Mouse (Mus musculus): ENCODE results near the gene Eif4e.

Eif4e gene

DNA sequence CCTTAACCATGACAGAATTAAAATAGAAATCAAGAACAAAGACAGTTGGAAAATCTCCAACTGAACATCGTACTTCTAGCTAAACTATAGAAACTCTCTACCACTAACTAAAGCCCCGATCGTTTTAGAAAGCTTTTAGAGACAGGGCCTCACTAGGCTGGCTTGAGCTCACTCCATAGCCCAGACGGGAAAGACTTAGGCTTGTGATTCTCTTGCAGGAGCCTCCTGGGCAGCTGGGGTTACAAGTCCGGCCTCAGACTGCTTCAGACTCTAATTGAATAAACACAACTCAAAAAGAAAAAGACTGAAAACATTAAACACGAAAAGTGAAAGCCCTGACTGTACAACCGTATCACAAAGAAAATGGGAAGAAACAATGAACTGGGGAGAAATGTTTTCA lies 60.2 kb downstream of the Eif4e start:
- no peak for DNase-seq (ENCODE audit: low spot score)

DNA sequence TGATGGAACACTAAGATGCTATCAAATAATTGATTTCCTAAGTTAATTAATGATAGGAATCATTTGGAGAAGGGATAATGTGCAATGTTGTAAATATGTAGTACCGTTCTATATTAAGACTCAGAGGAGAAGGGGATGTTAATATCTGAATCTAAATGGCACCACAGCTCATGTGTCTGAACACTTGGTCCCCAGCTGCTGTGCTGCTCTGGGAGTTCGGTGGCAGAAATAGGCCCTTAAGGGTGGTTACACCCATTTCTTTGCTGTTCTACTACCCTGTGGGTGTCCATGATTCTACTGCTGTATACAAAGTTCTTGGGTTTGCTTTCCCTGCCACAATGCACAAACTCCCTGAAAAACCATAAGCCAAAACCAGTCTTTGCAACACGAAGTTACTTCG lies 61.2 kb downstream of the Eif4e start:
- DNase-seq (ENCODE audit: low spot score), result no peak

DNA sequence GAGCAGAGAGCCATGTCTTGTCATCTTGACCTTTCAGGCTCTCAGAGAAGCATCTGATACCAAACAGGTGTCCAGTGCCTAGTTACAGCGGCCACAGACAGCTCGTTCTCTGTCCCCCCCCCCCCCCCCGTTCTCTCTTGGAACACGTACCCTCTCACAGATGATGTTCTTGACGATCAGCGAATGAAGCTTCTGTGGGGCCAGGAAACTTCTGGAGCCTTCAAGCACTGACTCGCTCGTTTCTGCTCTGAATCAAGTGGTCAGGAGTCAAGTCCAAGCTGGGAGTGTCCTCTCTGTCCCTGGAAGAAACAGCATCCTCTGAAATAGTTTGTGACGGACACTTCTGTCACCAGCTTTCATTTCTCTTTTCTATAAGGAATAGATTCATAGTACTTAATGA lies 62.0 kb downstream of the Eif4e start:
- no peak for DNase-seq (ENCODE audit: low spot score)

DNA sequence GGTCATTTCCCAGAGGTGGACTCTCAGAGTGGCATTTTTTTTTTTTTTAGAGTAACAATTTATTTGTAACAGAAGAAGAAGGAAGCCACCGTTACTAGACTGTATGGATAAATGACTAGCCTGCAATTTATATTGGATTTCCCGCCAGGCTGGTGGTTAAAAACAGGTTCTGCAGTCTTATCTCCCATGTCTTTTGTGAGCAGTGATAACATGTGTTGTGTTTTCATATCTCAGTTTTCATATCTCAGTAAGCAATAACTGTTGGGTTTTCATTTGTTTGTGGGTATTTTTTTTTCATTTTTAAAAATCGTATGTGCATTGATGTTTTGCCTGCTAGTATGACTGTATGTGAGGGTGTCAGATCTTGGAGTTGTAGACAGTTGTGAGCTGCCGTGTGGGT lies 65.0 kb downstream of the Eif4e start:
- no peak for DNase-seq (ENCODE audit: low spot score)

DNA sequence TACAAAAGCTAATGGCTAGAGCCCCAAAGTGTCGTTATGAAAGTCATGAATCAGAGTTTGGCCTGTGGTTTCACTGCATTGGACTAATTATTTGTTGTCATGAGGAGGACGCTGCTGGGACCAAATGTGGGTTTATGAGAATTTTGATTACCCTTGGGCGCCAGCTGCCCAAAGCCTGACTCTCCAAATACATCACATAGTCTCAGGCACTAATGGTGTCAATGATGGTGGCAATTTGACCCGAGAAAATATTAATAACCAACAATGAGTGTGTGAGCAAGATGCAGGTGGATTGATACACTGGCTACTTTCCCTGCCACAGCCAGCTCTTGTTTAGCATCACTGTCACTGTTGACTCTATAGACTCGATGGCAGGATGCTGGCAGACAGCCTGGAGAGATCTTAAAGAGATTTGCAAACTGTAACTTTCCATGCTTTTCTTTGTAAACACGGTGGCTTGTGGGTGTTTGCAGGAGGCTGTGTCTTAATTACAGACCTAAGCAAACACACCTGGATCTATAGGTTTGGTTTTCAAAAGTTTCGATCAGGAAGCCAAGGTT lies 65.9 kb downstream of the Eif4e start:
- no peak for DNase-seq (ENCODE audit: low spot score)

DNA sequence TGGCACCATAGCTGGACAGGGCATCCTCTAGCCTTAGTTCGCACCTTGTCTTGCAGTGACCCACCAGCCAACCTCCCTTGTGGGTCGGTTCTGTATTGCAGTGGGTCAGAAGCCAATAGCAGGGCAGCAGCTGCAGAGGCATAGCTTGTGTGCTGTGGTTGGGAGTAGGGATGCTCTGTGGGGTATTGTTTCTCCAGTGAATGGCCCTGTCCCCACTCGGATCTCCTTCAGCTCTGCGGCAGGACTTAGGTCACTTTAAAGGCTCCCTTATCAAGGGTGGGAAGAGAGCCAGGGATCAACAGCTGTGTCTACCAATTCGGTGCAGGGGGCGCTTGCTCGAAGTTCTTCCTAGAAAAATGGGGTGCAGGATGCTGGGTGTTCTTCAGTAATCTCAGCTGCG lies 67.2 kb downstream of the Eif4e start:
- DNase-seq (ENCODE audit: low spot score), result no peak

DNA sequence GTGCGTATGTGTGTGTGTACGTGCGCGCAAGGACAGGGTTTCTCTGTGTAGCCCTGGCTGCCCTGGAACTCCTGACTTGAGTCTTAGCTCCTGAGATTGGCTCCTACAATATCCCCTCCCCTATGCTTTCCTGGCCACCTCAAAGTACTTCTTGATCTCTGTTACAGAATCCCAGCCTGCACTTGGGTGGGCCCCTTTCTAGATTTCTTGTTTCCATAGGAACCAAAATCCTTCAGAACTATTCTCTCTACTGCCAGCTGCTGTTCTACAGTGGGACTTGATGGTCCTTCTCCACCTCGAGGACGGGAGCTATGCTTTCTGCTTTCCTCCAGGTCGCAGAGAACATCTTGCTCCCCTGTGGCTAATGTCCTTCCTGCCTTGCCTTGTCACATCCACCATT lies 67.9 kb downstream of the Eif4e start:
- no peak for DNase-seq (ENCODE audit: low spot score)

DNA sequence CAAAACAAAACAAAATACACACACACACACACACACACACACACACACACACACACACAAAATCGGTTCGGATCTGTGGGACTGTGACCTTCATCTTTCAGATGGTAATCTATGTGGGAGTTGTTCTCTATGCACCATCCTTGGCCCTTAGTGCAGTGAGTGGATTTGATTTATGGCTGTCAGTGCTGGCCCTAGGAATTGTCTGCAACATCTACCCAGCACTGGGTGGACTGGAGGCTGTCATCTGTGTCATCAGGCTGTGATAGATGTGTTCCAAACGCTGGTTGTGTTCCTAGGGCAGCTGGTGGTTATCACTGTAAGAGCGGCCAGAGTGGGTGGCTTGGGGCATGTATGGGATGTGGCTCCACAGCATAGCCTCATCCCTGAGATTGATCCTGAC lies 75.1 kb downstream of the Eif4e start:
- no peak for DNase-seq (ENCODE audit: low spot score)

DNA sequence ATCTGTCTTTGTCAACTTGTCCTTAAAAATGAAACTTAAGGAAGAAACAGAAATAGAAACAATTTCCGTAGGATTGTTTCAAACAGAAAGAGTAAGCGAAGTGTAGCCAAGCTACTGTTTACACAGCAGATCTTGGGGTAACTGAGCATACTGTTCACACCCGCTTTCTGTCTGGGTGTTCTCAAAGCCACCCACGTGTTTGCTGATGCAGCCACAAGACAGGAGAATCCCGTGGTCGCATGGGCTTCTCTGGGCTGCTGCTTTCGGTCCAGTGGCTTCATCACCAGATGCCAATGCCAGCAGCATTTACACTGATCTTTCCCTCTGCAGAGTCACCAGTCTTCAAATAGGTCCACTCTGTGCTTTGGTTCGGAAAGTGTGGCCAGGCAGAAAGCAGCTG lies 79.2 kb downstream of the Eif4e start:
- no peak for DNase-seq (ENCODE audit: low spot score)

DNA sequence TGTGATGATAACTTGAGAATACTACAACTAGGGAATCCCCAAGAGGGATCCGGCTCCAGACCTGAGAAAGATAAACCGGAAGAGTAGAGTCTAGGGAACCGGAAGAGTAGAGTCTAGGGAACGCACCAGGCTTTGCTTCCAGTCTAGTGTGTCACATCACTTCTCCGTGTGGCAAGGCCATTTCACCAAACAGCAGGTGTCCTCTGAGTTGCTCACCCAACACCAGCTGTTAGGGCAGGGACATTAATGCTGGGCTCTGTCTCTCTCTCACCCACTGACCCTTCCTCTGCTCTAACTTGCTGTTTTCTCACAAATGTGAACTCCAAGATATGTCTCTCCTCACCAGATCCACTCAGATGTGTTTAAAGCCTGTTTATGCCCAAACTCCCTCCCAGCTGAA lies 82.7 kb downstream of the Eif4e start:
- DNase-seq (ENCODE audit: low spot score), result no peak

Data from urinary bladder, postnatal 10 days (tissue).